Mouse (Mus musculus) E14TG2a.4 (cell line): ENCODE results near the gene Dnajc6.

Source experiments
- H3K27me3 ChIP-seq: 2 replicates; pipeline ENCODE4 v1.6.1; 2014; ENCODE audit warnings: low read length, control low read depth; ENCODE audit not compliant: insufficient read depth
- H3K36me3 ChIP-seq: 2 replicates; pipeline ENCODE4 v1.6.1; 2014; ENCODE audit warnings: low read length, control low read depth; ENCODE audit not compliant: insufficient read depth
- H3K4me1 ChIP-seq: replicated peaks from 2 replicates; pipeline ENCODE4 v1.6.1; 2014; ENCODE audit warnings: low read depth, low read length, control low read depth
- H3K4me3 ChIP-seq: replicated peaks from 2 replicates; pipeline ENCODE4 v1.5.1; 2014; ENCODE audit warnings: mild to moderate bottlenecking, low read length
- H3K9me3 ChIP-seq: 2 replicates; pipeline ENCODE4 v1.6.1; 2014; ENCODE audit warnings: low read length, control low read depth
- CTCF ChIP-seq: conservative IDR thresholded peaks from 2 replicates; pipeline ENCODE4 v1.5.1; 2014; ENCODE audit warnings: low read length
- NANOG ChIP-seq: IDR thresholded peaks from 2 replicates; pipeline ENCODE4 v1.6.1; 2014; ENCODE audit warnings: borderline replicate concordance, low read length, mixed read lengths
- POU5F1 ChIP-seq: IDR thresholded peaks from 2 replicates; pipeline ENCODE4 v1.6.1; 2014; ENCODE audit warnings: low read length, borderline replicate concordance

Gene Dnajc6

DNA sequence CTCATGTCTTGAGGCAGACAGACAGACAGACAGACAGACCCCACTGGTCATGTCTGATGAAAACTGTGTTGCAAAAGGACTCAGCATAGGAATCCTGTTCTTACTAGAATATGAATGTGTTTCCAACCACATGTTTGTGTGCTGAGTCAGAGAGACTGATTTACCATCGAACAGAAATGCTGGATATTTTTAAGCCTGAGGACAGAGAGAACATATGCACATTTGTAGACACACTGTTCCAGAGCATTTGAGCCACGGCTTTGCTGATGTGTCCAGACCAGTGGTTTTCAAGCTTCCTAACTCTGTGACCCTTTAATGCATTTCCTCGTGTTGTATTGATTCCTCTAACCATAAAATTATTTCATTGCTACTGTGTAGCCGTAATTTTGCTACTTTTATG is 146.8 kb downstream of the Dnajc6 start:
- no peak for TF ChIP-seq CTCF
- TF ChIP-seq NANOG: no peak
- no peak for TF ChIP-seq POU5F1
- H3K36me3 ChIP-seq: peaks cover 26% of the 10 kb centered on the region
- no peaks in the 10 kb centered on the region for H3K27me3 ChIP-seq
- H3K9me3 ChIP-seq: no peaks in the 10 kb centered on the region
- H3K4me1 ChIP-seq: peaks cover 12% of the 10 kb centered on the region
- no peak overlapping the region for H3K4me3 ChIP-seq

DNA sequence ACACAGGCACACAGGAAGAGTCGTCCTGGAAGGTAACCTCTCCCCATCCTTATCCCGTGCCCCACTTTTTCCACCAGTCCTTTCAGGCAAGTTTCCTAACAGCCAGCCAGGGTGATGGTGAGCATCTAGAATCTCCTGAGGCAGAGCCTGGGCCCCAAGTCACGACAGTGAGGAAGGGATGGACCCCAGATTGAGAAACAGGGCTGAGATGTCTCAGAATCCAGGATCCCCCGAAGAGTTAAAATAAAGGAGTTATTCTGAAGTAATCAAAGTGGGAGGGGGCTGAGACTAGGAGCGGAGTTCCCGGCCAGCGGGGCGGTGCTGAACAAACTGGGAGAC is 150.4 kb downstream of the Dnajc6 start:
- H3K9me3 ChIP-seq: no peaks in the 10 kb centered on the region
- no peak for TF ChIP-seq POU5F1
- TF ChIP-seq NANOG: no peak
- no peak for TF ChIP-seq CTCF
- no peaks in the 10 kb centered on the region for H3K36me3 ChIP-seq
- no peaks in the 10 kb centered on the region for H3K27me3 ChIP-seq
- peak overlapping the region; percentile 95 for H3K4me3 ChIP-seq
- H3K4me1 ChIP-seq: peaks cover 33% of the 10 kb centered on the region

DNA sequence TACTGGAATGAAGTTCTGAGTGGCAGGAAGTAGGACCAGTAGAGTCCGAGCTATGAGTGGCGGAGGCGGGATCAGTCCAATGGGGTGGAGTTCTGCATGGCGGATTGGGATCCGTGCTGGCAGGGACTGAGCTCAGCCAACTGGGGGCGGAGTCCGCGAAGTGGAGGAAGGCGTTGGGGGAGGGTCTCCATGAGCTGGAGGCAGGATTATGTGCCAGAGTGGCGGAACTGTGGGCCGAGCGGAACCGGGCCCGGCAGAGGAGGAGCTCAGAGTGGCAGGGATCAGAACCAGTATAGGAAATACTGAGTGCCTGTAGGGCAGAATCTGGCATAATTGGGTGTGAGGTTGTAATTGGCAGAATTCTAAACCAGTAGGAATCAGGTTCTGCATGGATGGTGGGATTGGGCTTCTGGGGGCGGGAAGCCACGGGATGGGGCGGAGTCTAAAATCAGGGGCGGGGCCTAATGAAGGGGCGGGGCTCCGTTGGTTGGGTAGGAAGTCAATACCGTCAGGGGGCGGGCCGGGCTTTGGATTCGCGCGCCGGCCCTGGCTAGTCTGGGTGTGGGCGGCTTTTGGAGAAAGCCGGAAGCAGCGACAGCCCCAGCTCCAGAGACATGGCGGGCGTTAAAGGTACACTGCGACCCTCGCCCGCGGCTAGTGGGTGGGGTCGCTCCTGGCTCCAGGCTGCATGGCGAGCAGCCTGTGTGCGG is 150.9 kb downstream of the Dnajc6 start, which contains the start of gene Leprot:
Gene Leprot, plus strand, starts transcription at position 523 of the 710 bp plus-strand sequence.
- no peaks in the 10 kb centered on the region for H3K27me3 ChIP-seq
- H3K9me3 ChIP-seq: no peaks in the 10 kb centered on the region
- no peak for TF ChIP-seq NANOG
- TF ChIP-seq POU5F1: no peak
- TF ChIP-seq CTCF: no peak

DNA sequence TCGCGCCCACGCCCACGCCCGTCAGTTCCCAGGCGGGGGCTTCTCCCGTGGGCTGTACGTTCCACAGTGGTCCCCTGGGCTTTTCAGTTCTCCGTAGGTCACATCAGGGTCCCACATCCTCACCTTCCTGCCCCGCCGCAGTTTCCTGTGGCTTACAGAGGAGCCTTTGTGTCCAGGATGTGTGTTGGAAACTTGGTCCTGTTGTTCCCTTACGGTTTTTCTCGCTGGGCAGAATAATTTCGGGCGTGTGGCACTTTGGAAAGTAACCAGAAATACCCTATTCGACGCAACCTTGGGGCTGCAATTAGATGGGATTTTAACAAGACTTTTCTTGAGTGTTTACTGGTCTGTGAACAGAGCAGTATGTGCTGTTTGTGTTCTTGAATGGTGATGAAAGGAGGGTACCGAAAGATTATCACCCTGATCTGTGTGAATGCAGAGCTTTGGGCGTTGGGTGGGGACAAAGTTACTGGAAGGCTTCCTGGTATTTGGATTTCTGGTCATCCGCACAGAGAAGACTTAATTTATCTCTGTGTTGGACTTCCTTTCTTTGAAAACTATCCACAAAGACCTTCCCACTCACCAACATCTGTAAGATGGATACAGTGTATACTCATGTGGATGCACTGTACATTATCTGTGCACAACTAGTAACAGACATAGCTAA is 151.7 kb downstream of the Dnajc6 start:
- Histone ChIP-seq H3K9me3 (no peaks in the 10 kb centered on the region), H3K27me3 (no peaks in the 10 kb centered on the region), H3K4me3 (peak overlapping the region; percentile 95), H3K36me3 (peaks cover 7% of the 10 kb centered on the region), H3K4me1 (peaks cover 33% of the 10 kb centered on the region)
- TF ChIP-seq CTCF (no peak), NANOG (0 out of 2 replicates have a peak, but pooled peaks have one; percentile 24), POU5F1 (no peak)

More for the DNA sequence above, 150.9 kb downstream of the Dnajc6 start, which contains the start of gene Leprot:
- Histone ChIP-seq H3K4me3 (peak within 1 kb of the TSS; percentile 95), H3K4me1 (peaks cover 33% of the 10 kb centered on the region), H3K36me3 (no peaks in the 10 kb centered on the region)

DNA sequence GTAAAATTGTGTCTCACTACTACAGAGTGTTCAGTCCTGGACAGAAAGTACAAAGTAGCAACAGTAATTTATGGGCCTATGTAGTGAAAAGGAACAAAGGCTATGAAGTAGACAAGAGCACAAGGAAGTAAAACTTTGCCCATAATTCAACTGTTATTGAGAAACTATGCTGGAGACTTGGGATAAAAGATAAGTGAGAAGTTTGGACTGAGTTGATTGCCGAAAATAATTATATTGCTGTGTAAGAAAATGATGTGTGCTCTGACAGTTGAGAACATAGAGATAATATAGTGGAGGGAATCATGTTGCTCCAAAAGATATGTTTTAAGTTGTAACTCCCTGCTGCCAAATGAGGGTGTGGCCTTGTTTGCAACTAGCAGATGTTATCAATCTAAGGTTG is 152.3 kb downstream of the Dnajc6 start:
- Histone ChIP-seq H3K4me1 (peaks cover 33% of the 10 kb centered on the region), H3K4me3 (peak overlapping the region; percentile 95), H3K36me3 (peaks cover 8% of the 10 kb centered on the region), H3K9me3 (no peaks in the 10 kb centered on the region), H3K27me3 (no peaks in the 10 kb centered on the region)
- no peak for TF ChIP-seq POU5F1
- TF ChIP-seq NANOG: no peak
- no peak for TF ChIP-seq CTCF

DNA sequence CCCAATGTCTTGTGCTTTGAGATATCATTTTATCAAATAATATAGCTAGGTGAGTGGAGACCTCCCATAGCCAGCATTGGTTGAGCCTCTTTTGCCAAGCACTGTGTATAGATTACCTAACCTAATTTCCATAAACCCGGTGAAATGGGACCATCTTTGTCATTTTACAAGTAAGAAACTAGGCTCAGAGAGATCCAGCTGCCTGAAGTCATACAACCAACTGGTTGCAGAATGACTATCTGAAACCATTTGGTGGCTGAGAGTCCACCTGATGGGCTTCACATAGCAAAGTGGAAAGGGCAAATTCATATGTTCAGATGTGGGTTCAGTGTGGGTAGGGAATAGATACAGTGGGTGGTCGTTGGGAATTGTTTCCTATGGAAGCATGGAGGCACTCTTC is 154.5 kb downstream of the Dnajc6 start:
- peaks cover 30% of the 10 kb centered on the region for H3K4me1 ChIP-seq
- H3K27me3 ChIP-seq: no peaks in the 10 kb centered on the region
- H3K9me3 ChIP-seq: no peaks in the 10 kb centered on the region
- H3K4me3 ChIP-seq: no peak overlapping the region
- H3K36me3 ChIP-seq: peaks cover 27% of the 10 kb centered on the region
- TF ChIP-seq POU5F1: no peak
- TF ChIP-seq CTCF: no peak
- no peak for TF ChIP-seq NANOG

DNA sequence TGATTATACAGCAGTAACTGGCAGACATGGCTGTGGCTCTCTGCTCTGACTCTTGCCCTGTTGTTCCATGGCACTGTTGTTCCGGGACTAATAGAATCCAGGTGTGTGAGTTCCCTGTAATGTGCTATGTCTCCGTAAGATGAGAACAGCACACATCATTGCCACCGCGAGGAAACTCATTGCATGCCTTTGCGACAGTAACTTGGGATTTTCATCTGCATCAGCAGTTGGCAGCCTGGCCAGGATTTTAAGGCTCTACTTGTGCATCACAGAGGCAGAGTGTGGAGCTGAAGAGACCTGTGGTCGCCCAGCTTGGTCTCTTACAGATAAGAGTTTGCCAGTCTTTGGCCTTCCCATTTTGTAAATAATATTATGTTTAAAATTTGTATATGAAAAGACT is 157.8 kb downstream of the Dnajc6 start:
- TF ChIP-seq CTCF (no peak), POU5F1 (no peak), NANOG (no peak)
- Histone ChIP-seq H3K27me3 (no peaks in the 10 kb centered on the region), H3K9me3 (no peaks in the 10 kb centered on the region), H3K4me1 (peaks cover 29% of the 10 kb centered on the region), H3K4me3 (no peak overlapping the region), H3K36me3 (peaks cover 59% of the 10 kb centered on the region)

DNA sequence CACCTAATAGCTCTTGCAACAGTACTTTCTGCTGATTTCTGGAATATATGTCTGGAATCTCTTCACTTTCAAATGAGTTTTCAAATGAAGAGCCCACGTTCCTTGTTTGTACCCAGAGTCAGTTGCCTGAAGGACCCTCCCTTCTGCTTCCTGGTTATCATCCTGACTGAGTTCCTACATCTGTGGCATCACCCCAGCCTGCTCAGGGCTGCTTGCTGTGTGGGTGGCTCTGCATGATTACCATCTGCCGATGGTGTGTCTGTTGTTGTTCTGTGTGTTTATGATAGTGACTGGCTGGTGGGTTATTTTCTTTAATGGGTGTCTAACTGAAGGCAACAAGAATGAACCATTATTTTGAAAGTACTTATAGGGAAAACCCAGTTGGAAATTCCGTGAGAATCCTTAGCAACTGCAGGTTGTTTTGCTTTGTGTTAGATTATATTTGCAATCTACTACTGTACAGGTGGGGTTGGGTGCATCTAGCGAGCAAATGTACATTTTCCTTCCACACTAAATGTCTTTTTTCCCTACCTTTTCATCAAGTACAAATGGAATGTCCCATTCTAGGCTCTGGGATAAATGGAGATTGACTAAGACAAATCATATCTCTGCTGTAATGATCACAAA is 158.5 kb downstream of the Dnajc6 start:
- no peak for TF ChIP-seq NANOG
- TF ChIP-seq POU5F1: no peak
- no peak for TF ChIP-seq CTCF
- no peaks in the 10 kb centered on the region for H3K9me3 ChIP-seq
- peaks cover 23% of the 10 kb centered on the region for H3K4me1 ChIP-seq
- H3K27me3 ChIP-seq: no peaks in the 10 kb centered on the region
- H3K4me3 ChIP-seq: no peak overlapping the region
- H3K36me3 ChIP-seq: peaks cover 65% of the 10 kb centered on the region
